Mouse (Mus musculus) forebrain, embryonic 14.5 days (tissue): ENCODE data around the gene Krtap4-8. TPM values are rescaled to one million over a fixed set of nuclear protein-coding genes. Genes with fewer than 3 reads are reported as not detected.
"Not testable (repeated sequence)": the region's sequence is repeated elsewhere in the genome, so short reads cannot be mapped to it uniquely, and the experiment has no call there.

Experiments
- ATAC-seq: fragments of 200-750 bp; cut with Nextera tagmentation; 2 replicates; pipeline ENCODE4 v1.8.0; 2017; ENCODE audit warnings: mild to moderate bottlenecking, moderate library complexity
- DNase-seq: peaks from one replicate; pipeline ENCODE4 v3.0.0-alpha.2; 2015; ENCODE audit warnings: low spot score
- H3K27ac ChIP-seq: fragments of 300-500 bp; sonication (generic); 2 replicates; pipeline ENCODE4 v1.5.1; 2014; ENCODE audit warnings: low read depth, mild to moderate bottlenecking, control low read depth, low read length, moderate library complexity
- H3K27me3 ChIP-seq: fragments of 300-500 bp; sonication (generic); replicated peaks from 2 replicates; pipeline ENCODE4 v1.6.1; 2014; ENCODE audit warnings: low read length, control low read depth, mixed read lengths; ENCODE audit not compliant: control insufficient read depth, insufficient read depth
- H3K36me3 ChIP-seq: fragments of 300-500 bp; sonication (generic); 2 replicates; pipeline ENCODE4 v1.6.1; 2014; ENCODE audit warnings: low read length, control low read depth; ENCODE audit not compliant: control insufficient read depth, insufficient read depth
- H3K4me1 ChIP-seq: fragments of 300-500 bp; sonication (generic); 2 replicates; pipeline ENCODE4 v1.6.1; 2014; ENCODE audit warnings: antibody characterized with exemption, low read length, control low read depth; ENCODE audit not compliant: control insufficient read depth, insufficient read depth
- H3K4me2 ChIP-seq: fragments of 300-500 bp; sonication (generic); 2 replicates; pipeline ENCODE4 v1.6.1; 2014; ENCODE audit warnings: mild to moderate bottlenecking, control low read depth, low read length
- H3K4me3 ChIP-seq: fragments of 300-500 bp; sonication (generic); 2 replicates; pipeline ENCODE4 v1.5.1; 2014; ENCODE audit warnings: low read depth, low read length, control low read depth
- H3K9ac ChIP-seq: fragments of 300-500 bp; sonication (generic); 2 replicates; pipeline ENCODE4 v1.6.1; 2014; ENCODE audit warnings: mild to moderate bottlenecking, low read length, control low read depth, moderate library complexity
- H3K9me3 ChIP-seq: fragments of 300-500 bp; sonication (generic); replicated peaks from 2 replicates; pipeline ENCODE4 v1.6.1; 2016; ENCODE audit warnings: low read length, control low read depth, mixed read lengths; ENCODE audit not compliant: control insufficient read depth
- WGBS: fragments of 180-500 bp; shearing (Covaris S2); extraction: QIAGEN DNeasy Blood & Tissue Kit; methylation state at CpG from one replicate; pipeline ENCODE4 v1.1.7; 2014; 5-methylcytosine and 5-hydroxymethylcytosine counted together
- polyA plus RNA-seq: library from polyadenylated mRNA; unstranded; fragments of >200 nt; fragmentation: Nextera tagmentation; extraction: Ambion mirVana; gene quantifications from 2 replicates; pipeline ENCODE4 v1.2.1, GENCODE M21; 2014

Krtap4-8 gene
- not detected in 2 replicates for polyA plus RNA-seq

- Histone ChIP-seq H3K9ac (no peak within 1 kb of the TSS), H3K4me3 (no peak within 1 kb of the TSS), H3K27ac (no peak within 1 kb of the TSS), H3K27me3 (no peaks in the 10 kb centered on the region), H3K4me1 (no peaks in the 10 kb centered on the region), H3K36me3 (no peaks in the 10 kb centered on the region), H3K9me3 (no peaks in the 10 kb centered on the region), H3K4me2 (no peak within 1 kb of the TSS)
- ATAC-seq (no peak), DNase-seq (no peak)
- WGBS, result 94% methylated on average over 2 of the region's 2 CpGs
These were observed at the start of gene Krtap4-8 for GRCm38 (mm10) chr11:99780604-99781003. Krtap4-8 (minus strand) TSS chr11:99780704.

DNA sequence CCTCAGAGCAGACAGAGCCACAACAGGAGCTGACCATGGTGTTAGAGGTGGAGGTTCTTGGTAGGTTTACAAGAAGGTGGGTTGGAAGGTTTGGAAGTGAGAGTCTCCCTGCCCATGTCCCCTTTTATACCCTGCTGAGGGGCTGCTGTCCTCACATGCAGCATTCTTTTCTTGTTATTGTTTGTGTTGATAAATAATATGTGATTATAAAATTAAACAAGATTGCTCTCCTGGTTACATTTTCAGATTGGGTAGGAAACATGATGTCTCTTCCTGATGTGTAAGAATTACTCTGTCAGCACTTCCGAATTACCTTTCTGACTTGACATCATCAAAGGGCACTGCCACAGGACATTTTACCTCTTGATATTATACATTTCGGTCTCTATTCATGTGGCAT lies 35.1 kb upstream of the Krtap4-8 start, which contains the start of gene Gm11564:
Gm11564 (minus strand) TSS at position 101 of the 400 bp plus-strand sequence.
- not testable (repeated sequence) for H3K36me3 ChIP-seq, DNase-seq, H3K4me2 ChIP-seq, H3K9ac ChIP-seq, H3K9me3 ChIP-seq, H3K27me3 ChIP-seq, H3K4me3 ChIP-seq, H3K4me1 ChIP-seq, ATAC-seq, H3K27ac ChIP-seq
- 84% methylated on average over 2 of the region's 2 CpGs for WGBS

DNA sequence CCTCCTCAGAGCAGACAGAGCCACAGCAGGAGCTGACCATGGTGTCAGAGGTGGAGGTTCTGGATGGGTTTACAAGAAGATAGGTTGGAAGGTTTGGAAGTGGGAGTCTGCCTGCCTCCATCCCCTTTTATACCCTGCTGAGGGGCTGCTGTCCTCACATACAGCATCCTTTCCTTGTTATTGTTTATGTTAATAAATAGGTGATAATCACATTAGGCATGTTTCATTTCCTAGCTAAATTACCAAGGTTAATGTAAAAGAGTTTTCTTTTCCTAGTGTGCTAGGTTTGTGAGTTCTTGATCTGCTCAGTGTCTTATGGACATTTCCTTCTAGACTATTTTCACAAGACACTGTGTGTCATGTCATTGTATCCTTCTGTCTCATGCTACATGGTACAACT lies 29.3 kb upstream of the Krtap4-8 start, which contains the start of gene Krtap4-13:
Krtap4-13 (minus strand) TSS at position 101 of the 400 bp plus-strand sequence.
- not testable (repeated sequence) for H3K4me1 ChIP-seq, H3K9me3 ChIP-seq, DNase-seq, H3K4me3 ChIP-seq, H3K27ac ChIP-seq, ATAC-seq, H3K9ac ChIP-seq, H3K4me2 ChIP-seq, H3K27me3 ChIP-seq, H3K36me3 ChIP-seq

DNA sequence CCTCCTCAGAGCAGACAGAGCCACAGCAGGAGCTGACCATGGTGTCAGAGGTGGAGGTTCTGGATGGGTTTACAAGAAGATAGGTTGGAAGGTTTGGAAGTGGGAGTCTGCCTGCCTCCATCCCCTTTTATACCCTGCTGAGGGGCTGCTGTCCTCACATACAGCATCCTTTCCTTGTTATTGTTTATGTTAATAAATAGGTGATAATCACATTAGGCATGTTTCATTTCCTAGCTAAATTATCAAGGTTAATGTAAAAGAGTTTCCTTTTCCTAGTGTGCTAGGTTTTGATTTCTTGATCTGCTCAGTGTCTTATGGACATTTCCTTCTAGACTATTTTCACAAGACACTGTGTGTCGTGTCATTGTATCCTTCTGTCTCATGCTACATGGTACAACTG lies 23.8 kb upstream of the Krtap4-8 start, which contains the start of gene Gm11554:
Gm11554 (minus strand) TSS at position 101 of the 400 bp plus-strand sequence.
- not testable (repeated sequence) for ATAC-seq, H3K4me3 ChIP-seq, H3K9me3 ChIP-seq, H3K36me3 ChIP-seq, H3K4me2 ChIP-seq, H3K9ac ChIP-seq, H3K27me3 ChIP-seq, DNase-seq, H3K4me1 ChIP-seq, H3K27ac ChIP-seq
- WGBS, result no CpG with 5 or more reads among the region's 1 CpGs

- not testable (repeated sequence) for H3K27me3 ChIP-seq, H3K27ac ChIP-seq, H3K4me2 ChIP-seq, H3K9ac ChIP-seq, H3K4me1 ChIP-seq, H3K9me3 ChIP-seq, H3K4me3 ChIP-seq, DNase-seq, H3K36me3 ChIP-seq, ATAC-seq
- no CpG with 5 or more reads among the region's 1 CpGs for WGBS
These were observed 18.3 kb upstream of the Krtap4-8 start, which contains the start of gene Gm11569 for GRCm38 (mm10) chr11:99798832-99799231. Gm11569 (minus strand) TSS chr11:99798932.

GRCm38 (mm10) chr11:99793367-99793766 lies 12.9 kb upstream of the Krtap4-8 start, which contains the start of gene Gm11596:
Gm11596 (minus strand) TSS chr11:99793467.
- H3K4me2 ChIP-seq, result no peak within 1 kb of the TSS
- no peak within 1 kb of the TSS for H3K9ac ChIP-seq
- no peaks in the 10 kb centered on the region for H3K36me3 ChIP-seq
- ATAC-seq, result no peak
- WGBS, result 89% methylated on average over 2 of the region's 2 CpGs
- no peaks in the 10 kb centered on the region for H3K27me3 ChIP-seq
- H3K9me3 ChIP-seq, result no peaks in the 10 kb centered on the region
- no peaks in the 10 kb centered on the region for H3K4me1 ChIP-seq
- H3K4me3 ChIP-seq, result no peak within 1 kb of the TSS
- H3K27ac ChIP-seq, result no peak within 1 kb of the TSS
- no peak for DNase-seq

GRCm38 (mm10) chr11:99784900-99785299 lies 4.4 kb upstream of the Krtap4-8 start, which contains the start of gene Krtap4-9:
Krtap4-9 (plus strand) TSS chr11:99785200.
- H3K27ac ChIP-seq, H3K4me2 ChIP-seq, H3K4me1 ChIP-seq, H3K27me3 ChIP-seq, ATAC-seq, H3K4me3 ChIP-seq, DNase-seq, H3K9me3 ChIP-seq, H3K36me3 ChIP-seq, H3K9ac ChIP-seq: not testable (repeated sequence)

DNA sequence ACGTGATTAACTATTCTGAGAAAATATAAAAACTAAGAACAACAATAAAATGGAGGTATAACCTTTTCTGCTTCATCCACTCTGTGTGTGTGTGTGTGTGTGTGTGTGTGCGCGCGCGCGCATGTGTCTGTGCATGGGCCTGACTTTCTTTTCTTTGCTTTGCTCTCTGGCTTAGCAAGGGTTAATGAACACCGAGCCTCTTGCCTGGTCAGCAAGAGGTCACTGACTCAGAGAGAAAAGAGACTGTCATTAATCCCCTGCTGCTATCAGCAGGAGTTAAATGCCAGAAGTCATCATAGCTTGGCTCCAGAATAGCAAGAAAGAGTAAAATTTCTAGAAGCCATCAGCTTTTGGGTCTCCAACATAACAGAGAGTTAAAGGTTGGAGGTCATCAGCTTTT lies 2.1 kb downstream of the Krtap4-8 start:
- H3K4me1 ChIP-seq, result no peaks in the 10 kb centered on the region
- H3K4me2 ChIP-seq, result no peak overlapping the region
- H3K27ac ChIP-seq, result no peak overlapping the region
- no peaks in the 10 kb centered on the region for H3K27me3 ChIP-seq
- H3K9ac ChIP-seq, result no peak overlapping the region
- DNase-seq (no peak), ATAC-seq (no peak)
- H3K4me3 ChIP-seq, result no peak overlapping the region
- H3K36me3 ChIP-seq, result no peaks in the 10 kb centered on the region
- 40% methylated on average over 7 of the region's 7 CpGs for WGBS
- no peaks in the 10 kb centered on the region for H3K9me3 ChIP-seq

DNA sequence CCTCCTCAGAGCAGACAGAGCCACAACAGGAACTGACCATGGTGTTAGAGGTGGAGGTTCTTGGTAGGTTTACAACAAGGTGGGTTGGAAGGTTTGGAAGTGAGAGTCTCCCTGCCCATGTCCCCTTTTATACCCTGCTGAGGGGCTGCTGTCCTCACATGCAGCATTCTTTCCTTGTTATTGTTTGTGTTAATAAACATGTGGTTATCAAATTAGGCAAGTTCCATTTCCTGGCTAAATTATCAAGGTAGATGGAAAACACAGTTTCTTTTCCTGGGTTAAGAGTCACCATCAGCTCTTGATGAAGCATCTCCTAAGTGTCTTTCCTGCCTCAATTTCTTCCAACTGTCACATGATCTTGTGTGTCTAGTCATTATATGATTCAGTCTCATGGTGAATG lies 7.7 kb downstream of the Krtap4-8 start, which contains the start of gene Gm11595:
Gm11595 (minus strand) TSS at position 101 of the 400 bp plus-strand sequence.
- not testable (repeated sequence) for ATAC-seq, H3K27me3 ChIP-seq, H3K27ac ChIP-seq, H3K4me3 ChIP-seq, DNase-seq, H3K9ac ChIP-seq, H3K36me3 ChIP-seq, H3K4me1 ChIP-seq, H3K9me3 ChIP-seq, H3K4me2 ChIP-seq
